Mouse (Mus musculus): Measurements from ENCODE around the gene B3gnt2. TPM values are rescaled to one million over a fixed set of nuclear protein-coding genes. Genes with fewer than 3 reads are reported as not detected.

Gene B3gnt2
- total RNA-seq, 2 experiments from 2014 or later: 8.1 to 16.0 TPM

DNA sequence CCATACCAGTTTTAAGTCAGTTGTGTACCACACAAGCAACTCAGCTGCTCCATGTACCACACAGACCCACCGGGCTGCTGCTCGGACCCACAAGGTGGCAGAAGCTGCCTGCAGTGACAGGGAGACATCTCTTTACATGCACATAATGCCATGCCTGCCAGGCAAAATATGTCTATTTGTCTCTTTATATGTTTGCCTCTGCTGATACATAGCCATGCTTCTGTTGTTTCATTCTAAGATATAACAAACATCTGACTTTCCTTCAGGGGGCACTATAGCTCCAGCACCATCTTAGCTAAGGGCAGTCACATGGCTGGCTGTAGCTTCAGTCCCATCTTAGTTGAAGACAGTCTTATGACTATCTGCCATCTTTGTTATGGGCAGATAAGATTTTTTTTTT is 150.2 kb downstream of the B3gnt2 start:
- intact Hi-C loops (cut with DNase I): no loop called here
- peak; percentile 22 to 35 for DNase-seq (ENCODE audit: extremely low spot score in 1 of 2, low spot score in 2 of 2)

Other genes starting within 250 kb of the B3gnt2 start
- 10 to 100 TPM; 46.9 to 50.4 TPM for gene Zrsr1, start 111.0 kb upstream of the B3gnt2 start, total RNA-seq (2021)
- gene Gm28048, start 121.1 kb upstream of the B3gnt2 start, total RNA-seq (2021): 1 to 10 TPM; 6.9 to 7.5 TPM
- gene Commd1, start 121.4 kb upstream of the B3gnt2 start, total RNA-seq (2021): 10 to 100 TPM; 52.0 to 52.3 TPM
- gene Cct4, start 129.6 kb upstream of the B3gnt2 start, total RNA-seq (2021): 100 to 1,000 TPM; 129 to 131 TPM
- gene Fam161a, start 146.6 kb upstream of the B3gnt2 start, total RNA-seq (2021): 1 to 10 TPM; 3.1 to 3.7 TPM

All from left cerebral cortex, postnatal 10 days (tissue).